Mouse (Mus musculus) brown adipose tissue, adult 24 weeks (tissue): ENCODE data around the gene Krt80. TPM values are rescaled to one million over a fixed set of nuclear protein-coding genes. Genes with fewer than 3 reads are reported as not detected.

ENCODE experiments used
- H3K27ac ChIP-seq: fragments of 200-500 bp; replicated peaks from 2 replicates; pipeline ENCODE4 v1.5.1; 2012; ENCODE audit warnings: low read depth, mild to moderate bottlenecking, low read length
- H3K4me1 ChIP-seq: fragments of 200-500 bp; 2 replicates; pipeline ENCODE4 v1.6.1; 2012; ENCODE audit warnings: low read length, mixed read lengths; ENCODE audit not compliant: control insufficient read depth, insufficient read depth, insufficient read length
- H3K4me3 ChIP-seq: fragments of 200-500 bp; 2 replicates; pipeline ENCODE4 v1.5.1; 2012; ENCODE audit warnings: low read depth, mild to moderate bottlenecking, low read length, moderate library complexity; ENCODE audit not compliant: insufficient read depth
- polyA plus RNA-seq: library from polyadenylated mRNA; stranded (reverse); fragments of >200 nt; gene quantifications from 2 replicates; pipeline ENCODE4 v1.2.4, GENCODE M21; 2012; ENCODE audit not compliant: missing spikeins, insufficient read depth, insufficient read length

Krt80 gene
- polyA plus RNA-seq, 1 experiment: 2.3 TPM

GRCm38 (mm10) chr15:101302201-101302600 is 67.8 kb downstream of the Krt80 start:
- Histone ChIP-seq H3K27ac (no peak overlapping the region), H3K4me3 (no peak overlapping the region), H3K4me1 (no peaks in the 10 kb centered on the region)

DNA sequence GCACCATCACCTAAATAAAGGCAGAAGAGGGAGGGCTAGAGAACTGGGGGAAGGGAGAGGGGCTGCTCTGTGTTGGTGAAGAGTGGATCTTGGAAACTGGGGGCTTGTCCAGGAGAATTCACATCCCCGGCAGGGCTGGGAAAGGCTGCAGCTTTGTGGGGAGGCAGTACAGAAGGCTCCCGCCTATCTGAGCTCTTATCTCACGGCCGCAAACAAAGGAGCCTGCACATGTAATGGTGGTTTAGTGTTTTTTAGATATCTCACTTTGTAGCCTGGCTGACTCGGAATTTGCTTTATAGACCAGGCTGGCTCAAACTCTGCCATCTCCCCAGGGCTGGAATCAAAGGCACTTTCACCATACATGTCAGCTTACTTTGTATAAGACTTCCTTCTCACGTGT is 69.8 kb downstream of the Krt80 start:
- Histone ChIP-seq H3K4me3 (no peak overlapping the region), H3K4me1 (no peaks in the 10 kb centered on the region), H3K27ac (no peak overlapping the region)

GRCm38 (mm10) chr15:101299480-101299960 is 70.4 kb downstream of the Krt80 start:
- H3K27ac ChIP-seq: no peak overlapping the region
- H3K4me3 ChIP-seq: no peak overlapping the region
- no peaks in the 10 kb centered on the region for H3K4me1 ChIP-seq

GRCm38 (mm10) chr15:101298550-101298949 is 71.4 kb downstream of the Krt80 start:
- no peak overlapping the region for H3K27ac ChIP-seq
- no peak overlapping the region for H3K4me3 ChIP-seq
- no peaks in the 10 kb centered on the region for H3K4me1 ChIP-seq

DNA sequence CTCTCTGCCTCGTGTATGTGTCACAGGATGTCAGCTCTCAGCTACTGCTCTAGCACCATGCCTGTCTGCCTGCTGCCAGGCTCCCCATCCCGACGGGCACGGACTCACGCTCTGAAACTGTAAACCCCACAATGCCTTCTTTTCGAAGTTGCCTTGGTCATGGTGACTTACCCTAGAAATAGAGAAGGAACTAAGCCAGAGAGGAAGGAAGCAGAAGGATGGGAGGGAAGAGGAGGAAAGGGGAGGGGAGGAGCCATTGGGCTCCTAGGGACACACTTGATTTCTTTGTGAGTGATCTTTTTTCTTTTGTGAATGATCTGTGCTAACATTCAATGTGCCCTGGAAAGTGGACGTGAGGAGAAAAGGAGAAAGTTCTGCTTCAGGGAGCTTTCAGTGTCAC is 72.0 kb downstream of the Krt80 start:
- 0 out of 2 replicates have a peak overlapping the region, but pooled peaks have one; percentile 27 for H3K27ac ChIP-seq
- no peak overlapping the region for H3K4me3 ChIP-seq
- H3K4me1 ChIP-seq: no peaks in the 10 kb centered on the region

Other genes with a start within 250 kb of the Krt80 start
- gene Acvrl1, start 241.6 kb downstream of the Krt80 start, polyA plus RNA-seq: 9.4 and 13.7 TPM in 2 replicates
- gene Acvr1b, start 196.1 kb downstream of the Krt80 start, polyA plus RNA-seq: 3.1 and 3.2 TPM in 2 replicates
- gene Grasp, start 146.0 kb downstream of the Krt80 start, polyA plus RNA-seq: 1.7 and 3.7 TPM in 2 replicates
- gene Nr4a1, start 115.9 kb downstream of the Krt80 start, polyA plus RNA-seq: 20.8 and 136 TPM in 2 replicates
- 34.8 and 38.0 TPM in 2 replicates for gene Atg101, start 85.9 kb downstream of the Krt80 start, polyA plus RNA-seq
- 0.91 TPM in 1 of 2 replicates, not detected in the other for gene 6030408B16Rik, start 77.0 kb downstream of the Krt80 start, polyA plus RNA-seq
- not detected in 2 replicates for gene Krt7, start 40.9 kb upstream of the Krt80 start, polyA plus RNA-seq
- not detected in 2 replicates for gene Krt87, start 68.6 kb upstream of the Krt80 start, polyA plus RNA-seq
- not detected in 2 replicates for gene Krt88, start 77.6 kb upstream of the Krt80 start, polyA plus RNA-seq
- not detected in 2 replicates for gene Krt81, start 93.6 kb upstream of the Krt80 start, polyA plus RNA-seq
- not detected in 2 replicates for gene Krt86, start 103.3 kb upstream of the Krt80 start, polyA plus RNA-seq
- gene Krt83, start 121.3 kb upstream of the Krt80 start, polyA plus RNA-seq: not detected in 2 replicates
- not detected in 2 replicates for gene Gm49425, start 147.1 kb upstream of the Krt80 start, polyA plus RNA-seq
- not detected in 2 replicates for gene Krt84, start 162.7 kb upstream of the Krt80 start, polyA plus RNA-seq
- not detected in 2 replicates for gene Krt82, start 180.5 kb upstream of the Krt80 start, polyA plus RNA-seq
- not detected in 2 replicates for gene Krt90, start 192.8 kb upstream of the Krt80 start, polyA plus RNA-seq
- gene Krt75, start 203.7 kb upstream of the Krt80 start, polyA plus RNA-seq: not detected in 2 replicates